Mouse (Mus musculus) heart, adult 2 months (tissue): Measurements from ENCODE around the gene Zscan10. TPM values are rescaled to one million over a fixed set of nuclear protein-coding genes. Genes with fewer than 3 reads are reported as not detected.
A peak's percentile ranks its signal among the peaks of the same experiment; 100 is the strongest.

ENCODE experiments used
- DNase-seq, 2 experiments: peaks; one replicate each; pipeline ENCODE4 v3.0.0; 2021
- H3K27ac ChIP-seq: fragments of 200-600 bp; 2 replicates; pipeline ENCODE4 v1.8.1; 2022
- H3K27me3 ChIP-seq: fragments of 200-500 bp; 2 replicates; pipeline ENCODE4 v1.6.1; 2012; ENCODE audit warnings: mild to moderate bottlenecking, low read length, inconsistent platforms, mixed read lengths; ENCODE audit not compliant: control insufficient read depth, insufficient read depth
- H3K36me3 ChIP-seq: fragments of 200-500 bp; 2 replicates; pipeline ENCODE4 v1.6.1; 2012; ENCODE audit warnings: low read length, inconsistent platforms; ENCODE audit not compliant: control insufficient read depth, insufficient read depth
- H3K4me1 ChIP-seq: fragments of 200-500 bp; 2 replicates; pipeline ENCODE4 v1.6.1; 2011; ENCODE audit warnings: low read length; ENCODE audit not compliant: control insufficient read depth, insufficient read depth
- H3K4me3 ChIP-seq: fragments of 200-600 bp; 2 replicates; pipeline ENCODE4 v1.8.1; 2022
- H3K79me2 ChIP-seq: fragments of 200-500 bp; replicated peaks from 2 replicates; pipeline ENCODE4 v1.6.1; 2012; ENCODE audit warnings: mild to moderate bottlenecking, inconsistent platforms, low read length, moderate library complexity, mixed read lengths; ENCODE audit not compliant: control insufficient read depth, insufficient read depth
- H3K9ac ChIP-seq: fragments of 200-500 bp; 2 replicates; pipeline ENCODE4 v1.6.1; 2012; ENCODE audit warnings: low read depth, mild to moderate bottlenecking, control low read depth, inconsistent platforms, low read length, mixed read lengths
- CTCF ChIP-seq: fragments of 200-600 bp; IDR thresholded peaks from 2 replicates; pipeline ENCODE4 v1.8.1; 2022; ENCODE audit warnings: antibody characterized with exemption, mild to moderate bottlenecking, moderate library complexity
- EP300 ChIP-seq: fragments of 200-500 bp; IDR thresholded peaks from 2 replicates; pipeline ENCODE4 v1.6.1; 2011; ENCODE audit warnings: low read depth, low read length, control low read depth; ENCODE audit not compliant: insufficient read depth
- POLR2A ChIP-seq: fragments of 200-500 bp; IDR thresholded peaks from 2 replicates; pipeline ENCODE4 v1.6.1; 2011; ENCODE audit warnings: mild to moderate bottlenecking, low read depth, low read length, control low read depth; ENCODE audit not compliant: insufficient read depth
- WGBS: fragments of 180-500 bp; shearing (Covaris S2); methylation state at CpG from one replicate; pipeline ENCODE4 v1.1.7; 2018; 5-methylcytosine and 5-hydroxymethylcytosine counted together
- intact Hi-C: fragments of 180-260 bp; cut with DNase I; formaldehyde crosslinking; loops from one replicate; pipeline ENCODE4 v1.15.1; 2025
- polyA plus RNA-seq: library from polyadenylated mRNA; depleted of rRNA; stranded (reverse); fragments of >200 nt; gene quantifications from 2 replicates; pipeline ENCODE4 v1.2.3, GENCODE M21; 2012
- total RNA-seq, 2 experiments: library from RNA; stranded (reverse); gene quantifications; 2 replicates each; pipeline ENCODE4 v1.2.3; 2021

The Zscan10 gene
- total and polyA plus RNA-seq, 3 experiments: not detected

- H3K27ac ChIP-seq: no peak overlapping the region
- intact Hi-C loops: loop anchor here (1.0 kb wide), 1 partner anchor 40 kb away; no protein-coding TSS in a partner anchor
- H3K4me3 ChIP-seq: no peak overlapping the region
- no peaks in the 10 kb centered on the region for H3K27me3 ChIP-seq
- no peaks in the 10 kb centered on the region for H3K4me1 ChIP-seq
- TF ChIP-seq POLR2A (no peak), CTCF (peak; percentile 82)
- DNase-seq: peak; percentile 61 to 66
- 77% methylated on average over 28 of the region's 28 CpGs for WGBS
- H3K9ac ChIP-seq: no peak overlapping the region
- no peaks in the 10 kb centered on the region for H3K36me3 ChIP-seq
- no peaks in the 10 kb centered on the region for H3K79me2 ChIP-seq
Measured at GRCm38 (mm10) chr17:23610361-23610800, 9.7 kb downstream of the Zscan10 start.

- Histone ChIP-seq H3K4me1 (no peaks in the 10 kb centered on the region), H3K27me3 (no peaks in the 10 kb centered on the region), H3K27ac (no peak overlapping the region), H3K9ac (no peak overlapping the region), H3K4me3 (no peak overlapping the region), H3K79me2 (no peaks in the 10 kb centered on the region), H3K36me3 (no peaks in the 10 kb centered on the region)
- WGBS: 43% methylated on average over 9 of the region's 9 CpGs
- DNase-seq: no peak
- TF ChIP-seq EP300: no peak
- intact Hi-C loops: no loop called here
Measured at GRCm38 (mm10) chr17:23617087-23617486, 16.4 kb downstream of the Zscan10 start.

GRCm38 (mm10) chr17:23620351-23620750 is 19.7 kb downstream of the Zscan10 start:
- no peak for DNase-seq
- Histone ChIP-seq H3K27ac (no peak overlapping the region), H3K36me3 (no peaks in the 10 kb centered on the region), H3K9ac (no peak overlapping the region), H3K4me3 (no peak overlapping the region), H3K79me2 (no peaks in the 10 kb centered on the region), H3K27me3 (no peaks in the 10 kb centered on the region), H3K4me1 (no peaks in the 10 kb centered on the region)
- TF ChIP-seq EP300: no peak
- no peak for TF ChIP-seq POLR2A
- TF ChIP-seq CTCF: no peak
- intact Hi-C loops: no loop called here
- 41% methylated on average over 7 of the region's 7 CpGs for WGBS

GRCm38 (mm10) chr17:23627813-23628212 is 27.2 kb downstream of the Zscan10 start:
- H3K4me3 ChIP-seq: no peak overlapping the region
- H3K79me2 ChIP-seq: no peaks in the 10 kb centered on the region
- H3K4me1 ChIP-seq: no peaks in the 10 kb centered on the region
- no peak for DNase-seq
- no peak overlapping the region for H3K27ac ChIP-seq
- H3K27me3 ChIP-seq: no peaks in the 10 kb centered on the region
- WGBS: 36% methylated on average over 7 of the region's 7 CpGs
- intact Hi-C loops: no loop called here
- TF ChIP-seq CTCF: no peak
- no peak for TF ChIP-seq EP300
- TF ChIP-seq POLR2A: no peak
- H3K9ac ChIP-seq: no peak overlapping the region
- H3K36me3 ChIP-seq: no peaks in the 10 kb centered on the region

GRCm38 (mm10) chr17:23630195-23631020 is 29.8 kb downstream of the Zscan10 start:
- peak; percentile 74 to 86 for DNase-seq
- Histone ChIP-seq H3K4me1 (no peaks in the 10 kb centered on the region), H3K27ac (no peak overlapping the region), H3K36me3 (no peaks in the 10 kb centered on the region), H3K27me3 (no peaks in the 10 kb centered on the region), H3K9ac (no peak overlapping the region), H3K79me2 (no peaks in the 10 kb centered on the region), H3K4me3 (no peak overlapping the region)
- TF ChIP-seq POLR2A (no peak), CTCF (peak; percentile 93), EP300 (no peak)
- intact Hi-C loops: loop anchor here (1.0 to 2.0 kb wide), 2 partner anchors 60 to 72 kb away; no protein-coding TSS in a partner anchor
- WGBS: 14% methylated on average over 22 of the region's 22 CpGs

GRCm38 (mm10) chr17:23631241-23631640 is 30.6 kb downstream of the Zscan10 start:
- H3K9ac ChIP-seq: no peak overlapping the region
- intact Hi-C loops: loop anchor here (2.0 kb wide), 1 partner anchor 72 kb away; no protein-coding TSS in a partner anchor
- TF ChIP-seq CTCF: no peak
- TF ChIP-seq EP300: no peak
- no peak for TF ChIP-seq POLR2A
- H3K27ac ChIP-seq: no peak overlapping the region
- DNase-seq: no peak
- no peak overlapping the region for H3K4me3 ChIP-seq
- 70% methylated on average over 8 of the region's 8 CpGs for WGBS
- no peaks in the 10 kb centered on the region for H3K4me1 ChIP-seq
- H3K27me3 ChIP-seq: no peaks in the 10 kb centered on the region
- no peaks in the 10 kb centered on the region for H3K36me3 ChIP-seq
- H3K79me2 ChIP-seq: no peaks in the 10 kb centered on the region
